Mouse (Mus musculus) midbrain, embryonic 10.5 days (tissue): Measurements from ENCODE around the gene Prr3. TPM values are rescaled to one million over a fixed set of nuclear protein-coding genes. Genes with fewer than 3 reads are reported as not detected.

Experiments
- microRNA counts: library from miRNA; unstranded; fragments of <30 nt; microRNA quantifications from one replicate; lab custom pipeline; 2017
- microRNA-seq: library from miRNA; unstranded; fragments of <30 nt; microRNA quantifications from one replicate; pipeline ENCODE4, GENCODE M21; 2017
- polyA plus RNA-seq: library from polyadenylated mRNA; unstranded; fragments of >200 nt; fragmentation: Nextera tagmentation; extraction: Ambion mirVana; gene quantifications from 2 replicates; pipeline ENCODE4 v1.2.1, GENCODE M21; 2016

Gene Prr3
- polyA plus RNA-seq, 1 experiment from 2014 or later = 45.3 TPM

MicroRNAs encoded within 50 kb of the gene (microRNA counts, 519-probe panel; counts per million panel counts)
- not detected for microRNA mmu-miR-877 (lab: Ali Mortazavi, UCI)

Small RNAs within 50 kb of the gene (microRNA-seq; reads per million reads assigned to microRNA genes)
- gene Mir877 = 201 reads per million, percentile 59 among the genes with 10 or more reads in this experiment

Other genes with a start within 250 kb of the Prr3 start
- gene Ier3, start 158.6 kb downstream of the Prr3 start, polyA plus RNA-seq = 3.0 and 3.7 TPM in 2 replicates
- gene Flot1, start 157.0 kb downstream of the Prr3 start, polyA plus RNA-seq = 54.8 and 59.3 TPM in 2 replicates
- 1,574 and 1,617 TPM in 2 replicates for gene Tubb5, start 141.9 kb downstream of the Prr3 start, polyA plus RNA-seq
- gene Mdc1, start 138.7 kb downstream of the Prr3 start, polyA plus RNA-seq = 21.1 and 21.7 TPM in 2 replicates
- gene Nrm, start 118.9 kb downstream of the Prr3 start, polyA plus RNA-seq = 80.0 and 84.5 TPM in 2 replicates
- 21.8 and 27.6 TPM in 2 replicates for gene Ppp1r18, start 114.6 kb downstream of the Prr3 start, polyA plus RNA-seq
- 51.6 and 54.3 TPM in 2 replicates for gene Dhx16, start 100.4 kb downstream of the Prr3 start, polyA plus RNA-seq
- gene 2310061I04Rik, start 82.8 kb downstream of the Prr3 start, polyA plus RNA-seq = 29.0 and 29.6 TPM in 2 replicates
- gene Atat1, start 70.2 kb downstream of the Prr3 start, polyA plus RNA-seq = 124 and 178 TPM in 2 replicates
- gene Mrps18b, start 63.8 kb downstream of the Prr3 start, polyA plus RNA-seq = 72.2 and 92.6 TPM in 2 replicates
- 58.8 and 63.3 TPM in 2 replicates for gene Ppp1r10, start 63.8 kb downstream of the Prr3 start, polyA plus RNA-seq
- 117 and 121 TPM in 2 replicates for gene Abcf1, start 10.5 kb downstream of the Prr3 start, polyA plus RNA-seq
- gene Gnl1, start 385 bp downstream of the Prr3 start, polyA plus RNA-seq = 56.3 and 59.7 TPM in 2 replicates
- gene H2-T24, start 40.3 kb upstream of the Prr3 start, polyA plus RNA-seq = 4.4 and 5.9 TPM in 2 replicates
- 3.5 and 4.9 TPM in 2 replicates for gene H2-T23, start 52.6 kb upstream of the Prr3 start, polyA plus RNA-seq
- 7.0 and 8.4 TPM in 2 replicates for gene H2-T22, start 62.5 kb upstream of the Prr3 start, polyA plus RNA-seq
- gene Gm6034, start 62.7 kb upstream of the Prr3 start, polyA plus RNA-seq = not detected in 2 replicates
- gene Gm11127, start 78.1 kb upstream of the Prr3 start, polyA plus RNA-seq = not detected in 2 replicates
- not detected in 2 replicates for gene Gm19684, start 141.4 kb upstream of the Prr3 start, polyA plus RNA-seq
- not detected in 2 replicates for gene Gm7030, start 149.2 kb upstream of the Prr3 start, polyA plus RNA-seq
- gene Gm8909, start 188.3 kb upstream of the Prr3 start, polyA plus RNA-seq = 0.22 TPM in 1 of 2 replicates, not detected in the other
- gene H2-T3, start 210.1 kb upstream of the Prr3 start, polyA plus RNA-seq = not detected in 2 replicates